Mouse (Mus musculus): ENCODE results near the gene Tcf3.

DNA sequence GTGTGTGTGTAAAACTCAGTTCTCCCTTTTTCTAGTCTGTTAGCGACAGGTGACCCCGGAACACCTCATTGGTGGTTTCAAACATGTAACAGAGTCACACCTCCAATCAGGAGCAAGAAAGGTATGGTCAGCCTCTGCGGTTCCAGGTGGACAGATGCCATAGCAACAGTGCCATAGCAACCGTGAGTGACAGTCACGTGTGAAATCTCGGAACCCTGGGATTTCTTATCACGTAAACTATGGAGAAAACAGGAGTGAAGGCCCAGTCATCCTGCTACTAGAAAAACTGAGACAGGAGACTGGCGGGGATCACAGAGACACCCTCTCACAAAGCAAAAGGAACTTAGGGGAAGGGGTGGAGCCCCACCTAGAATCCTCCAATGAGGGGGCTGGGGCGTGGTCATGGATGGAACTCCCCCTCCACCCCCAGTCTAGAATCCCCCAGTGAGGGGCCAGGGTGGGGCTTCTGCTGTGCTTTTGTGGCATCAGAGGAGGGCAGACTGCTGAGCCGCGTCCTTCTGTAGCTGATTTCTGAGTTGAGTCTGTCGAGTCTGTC lies 62.0 kb downstream of the Tcf3 start:
- no peak for TF ChIP-seq CTCF (IDR thresholded peaks at IDR 0.05; ENCODE audit: low read depth, low read length)
- TF ChIP-seq POLR2A (IDR thresholded peaks at IDR 0.05; ENCODE audit: insufficient read depth, low read length) = no peak

Measured in ES-Bruce4 (cell line).